Mouse (Mus musculus) c-Kit-negative CD71-positive TER-119-positive erythroid progenitor cells, embryonic 14.5 days (primary cell): Measurements from ENCODE around the gene Gm36176.

Experiments used
- DNase-seq: peaks from one replicate; pipeline ENCODE4 v3.0.0-alpha.2; 2013; ENCODE audit warnings: low read depth, low spot score

The Gm36176 gene

GRCm38 (mm10) chr10:77880305-77880704 lies 33.7 kb downstream of the Gm36176 start:
- DNase-seq, result no peak

DNA sequence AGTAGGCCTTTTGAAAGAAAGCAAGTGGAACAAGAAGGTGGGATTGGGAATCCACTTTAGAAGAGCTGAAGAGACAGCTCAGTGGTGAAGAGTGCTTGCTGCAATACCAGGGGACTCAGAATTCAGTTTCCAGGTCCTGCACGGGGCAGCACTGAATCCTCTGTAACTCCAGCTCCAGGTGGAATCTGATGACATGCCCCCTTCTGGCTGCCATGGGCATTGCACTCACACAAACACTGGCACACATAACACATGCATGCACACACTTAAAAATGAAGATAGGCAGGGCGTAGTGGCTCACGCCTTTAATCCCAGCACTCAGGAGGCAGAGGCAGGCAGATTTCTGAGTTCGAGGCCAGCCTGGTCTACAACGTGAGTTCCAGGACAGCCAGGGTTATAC lies 36.0 kb downstream of the Gm36176 start:
- no peak for DNase-seq

DNA sequence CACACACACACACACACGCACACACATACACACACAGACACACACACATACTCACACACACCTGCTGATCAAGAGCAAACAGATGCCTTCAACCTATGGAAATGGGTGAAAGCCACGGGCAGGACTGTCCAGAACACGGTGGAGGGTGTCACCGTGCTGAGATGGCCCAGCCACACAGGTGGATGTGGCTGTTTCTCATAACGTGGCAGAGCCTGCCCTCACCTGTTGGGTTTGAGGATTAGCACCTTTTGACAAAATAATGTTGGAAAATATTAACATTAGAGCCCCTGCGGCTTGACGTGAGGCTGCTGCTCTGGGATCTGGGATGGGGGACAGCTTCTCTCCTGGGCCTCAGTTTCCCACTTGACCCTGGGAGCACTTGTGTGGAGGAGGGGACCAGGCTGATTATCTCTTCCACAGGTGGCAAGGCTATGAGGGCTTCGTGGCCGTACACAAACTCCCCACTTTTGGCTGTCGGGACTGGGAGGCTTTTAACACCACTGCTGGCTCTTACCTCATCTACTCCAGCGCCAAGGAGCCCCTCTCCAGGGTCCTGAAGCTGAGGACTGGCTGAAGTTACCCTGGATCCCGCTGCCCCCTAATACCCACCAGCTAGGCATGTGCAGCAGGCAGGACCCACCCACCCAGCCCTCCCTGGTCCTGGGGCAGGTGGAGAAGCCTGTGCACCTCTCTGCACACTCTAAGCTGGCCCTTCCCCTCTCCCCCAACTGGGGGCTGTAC lies 39.6 kb downstream of the Gm36176 start:
- DNase-seq, result no peak

GRCm38 (mm10) chr10:77890987-77891565 lies 44.5 kb downstream of the Gm36176 start:
- DNase-seq, result no peak

- no peak for DNase-seq
These were observed 49.0 kb downstream of the Gm36176 start for GRCm38 (mm10) chr10:77895562-77895961.
